Mouse (Mus musculus): ENCODE results near the gene Ppp4r4.
"Not testable (repeated sequence)": the region's sequence is repeated elsewhere in the genome, so short reads cannot be mapped to it uniquely, and the experiment has no call there.

Gene Ppp4r4

GRCm38 (mm10) chr12:103540429-103540828 lies 8.3 kb downstream of the Ppp4r4 start:
- no peak for DNase-seq

GRCm38 (mm10) chr12:103543351-103543750 lies 11.3 kb downstream of the Ppp4r4 start:
- DNase-seq: no peak

GRCm38 (mm10) chr12:103544213-103544612 lies 12.1 kb downstream of the Ppp4r4 start:
- peak; percentile 3 for DNase-seq

GRCm38 (mm10) chr12:103547438-103547837 lies 15.4 kb downstream of the Ppp4r4 start:
- no peak for DNase-seq

GRCm38 (mm10) chr12:103548526-103548925 lies 16.4 kb downstream of the Ppp4r4 start:
- DNase-seq: no peak

GRCm38 (mm10) chr12:103550047-103550446 lies 18.0 kb downstream of the Ppp4r4 start:
- no peak for DNase-seq

GRCm38 (mm10) chr12:103551422-103551821 lies 19.3 kb downstream of the Ppp4r4 start:
- DNase-seq: no peak

GRCm38 (mm10) chr12:103552506-103552905 lies 20.4 kb downstream of the Ppp4r4 start:
- DNase-seq: no peak

- no peak for DNase-seq
Measured at GRCm38 (mm10) chr12:103553497-103553896, 21.4 kb downstream of the Ppp4r4 start.

GRCm38 (mm10) chr12:103556856-103557255 lies 24.8 kb downstream of the Ppp4r4 start:
- no peak for DNase-seq

- no peak for DNase-seq
Measured at GRCm38 (mm10) chr12:103564726-103565125, 32.6 kb downstream of the Ppp4r4 start.

GRCm38 (mm10) chr12:103565151-103565550 lies 33.1 kb downstream of the Ppp4r4 start:
- DNase-seq: no peak

- DNase-seq: no peak
Measured at GRCm38 (mm10) chr12:103567129-103567528, 35.0 kb downstream of the Ppp4r4 start.

GRCm38 (mm10) chr12:103569690-103570089 lies 37.6 kb downstream of the Ppp4r4 start:
- no peak for DNase-seq

- DNase-seq: not testable (repeated sequence)
Measured at GRCm38 (mm10) chr12:103578148-103578547, 46.1 kb downstream of the Ppp4r4 start.

GRCm38 (mm10) chr12:103583771-103584170 lies 51.7 kb downstream of the Ppp4r4 start:
- DNase-seq: no peak

- DNase-seq: no peak
Measured at GRCm38 (mm10) chr12:103598411-103598810, 66.3 kb downstream of the Ppp4r4 start.

- DNase-seq: no peak
Measured at GRCm38 (mm10) chr12:103600364-103600763, 68.3 kb downstream of the Ppp4r4 start.

GRCm38 (mm10) chr12:103601839-103602238 lies 69.8 kb downstream of the Ppp4r4 start:
- no peak for DNase-seq

- no peak for DNase-seq
Measured at GRCm38 (mm10) chr12:103615141-103615540, 83.1 kb downstream of the Ppp4r4 start.

- no peak for DNase-seq
Measured at GRCm38 (mm10) chr12:103615734-103616133, 83.7 kb downstream of the Ppp4r4 start.

- no peak for DNase-seq
Measured at GRCm38 (mm10) chr12:103616860-103617261, 84.8 kb downstream of the Ppp4r4 start.

- no peak for DNase-seq
Measured at GRCm38 (mm10) chr12:103631203-103631612, 99.1 kb downstream of the Ppp4r4 start, which contains the start of gene Serpina10. Serpina10 (minus strand) TSS chr12:103631444.

GRCm38 (mm10) chr12:103634430-103634829 lies 102.3 kb downstream of the Ppp4r4 start:
- no peak for DNase-seq

- no peak for DNase-seq
Measured at GRCm38 (mm10) chr12:103635846-103636245, 103.8 kb downstream of the Ppp4r4 start.

GRCm38 (mm10) chr12:103643336-103643735 lies 111.3 kb downstream of the Ppp4r4 start:
- peak; percentile 58 for DNase-seq

Measured in thymus, postnatal 25 days (tissue).